Mouse (Mus musculus): ENCODE measurements around the gene Gm10972.
"Not testable (repeated sequence)": the region's sequence is repeated elsewhere in the genome, so short reads cannot be mapped to it uniquely, and the experiment has no call there.

The Gm10972 gene

DNA sequence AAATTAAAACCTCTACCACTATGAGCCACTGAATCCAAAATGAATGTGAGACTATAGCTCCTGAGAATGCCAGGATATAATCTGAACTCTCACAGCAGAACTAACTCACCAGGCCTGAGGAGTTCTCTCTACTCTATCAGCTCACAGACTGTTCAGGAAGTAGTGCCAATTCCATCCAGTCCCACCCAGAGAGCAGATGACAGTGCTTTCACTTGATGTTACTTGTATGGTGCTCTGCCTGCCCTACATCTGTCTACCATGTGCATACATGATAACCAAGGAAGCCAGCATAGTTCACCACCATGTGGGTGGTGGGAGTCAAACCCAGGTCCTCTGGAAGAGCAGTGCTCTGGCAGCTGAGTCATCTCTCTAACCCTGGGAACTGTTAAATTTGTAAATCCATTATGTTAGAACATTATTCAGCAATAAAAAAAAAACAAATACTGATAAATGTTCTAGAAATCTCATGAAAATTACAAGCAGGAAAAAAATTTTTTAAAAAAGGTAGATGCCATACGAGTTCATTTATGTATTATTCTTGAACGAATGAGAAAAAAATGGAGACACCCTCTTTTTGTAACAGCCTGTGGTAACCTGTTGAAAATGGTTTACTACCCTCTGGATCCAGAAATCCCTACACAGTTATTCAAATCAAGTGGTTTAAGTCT lies at the start of gene Gm10972:
TSS of gene Gm10972 (plus strand) at position 618 of the 668 bp plus-strand sequence.
- not testable (repeated sequence) for DNase-seq

- DNase-seq: no peak
Measured at GRCm38 (mm10) chr3:94595871-94596287, 47.0 kb upstream of the Gm10972 start.

- DNase-seq: peak in 1 of 2 experiments; percentile 28
Measured at GRCm38 (mm10) chr3:94597224-94597779, 45.6 kb upstream of the Gm10972 start.

DNA sequence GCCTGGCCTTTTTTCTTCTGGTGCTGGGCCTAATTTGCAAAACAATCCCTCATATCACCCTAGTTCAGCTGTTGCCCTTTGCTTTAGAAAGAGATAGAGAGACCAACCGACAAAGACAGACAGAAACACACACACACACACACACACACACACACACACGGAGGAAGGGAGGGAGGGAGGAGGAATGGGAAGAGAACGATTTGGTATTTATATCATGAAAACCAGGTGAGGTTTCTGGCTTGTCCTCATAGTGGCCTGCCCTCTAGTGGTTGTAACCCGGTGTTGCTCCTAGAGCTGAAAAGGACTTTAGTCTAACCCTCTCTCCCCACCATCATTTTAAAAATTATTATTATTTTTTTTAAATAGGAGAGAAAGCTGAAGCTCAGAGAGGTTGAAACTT lies 41.0 kb upstream of the Gm10972 start:
- peak; percentile 34 to 38 for DNase-seq

GRCm38 (mm10) chr3:94609621-94610020 lies 33.3 kb upstream of the Gm10972 start:
- DNase-seq: no peak

DNA sequence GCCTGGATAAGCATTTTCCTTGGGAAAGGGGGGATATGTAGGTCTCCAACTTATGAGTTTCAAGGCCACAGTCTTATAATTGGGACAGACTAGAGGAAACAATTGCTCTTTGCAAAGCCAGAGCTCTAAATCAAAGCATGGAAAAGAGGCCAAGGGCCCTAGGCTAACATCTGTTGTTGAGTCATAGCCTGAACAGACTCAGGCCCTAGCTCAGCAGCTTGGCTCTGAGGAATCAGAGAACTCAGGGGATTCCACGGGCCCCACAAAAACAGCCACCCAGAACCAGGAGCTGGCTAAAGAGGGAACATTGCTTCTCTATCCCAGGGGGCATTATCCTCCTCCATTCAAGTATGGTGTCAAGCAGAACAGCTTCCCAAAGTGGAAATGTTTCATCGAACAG lies 32.3 kb upstream of the Gm10972 start:
- DNase-seq: no peak

- no peak for DNase-seq
Measured at GRCm38 (mm10) chr3:94611343-94611742, 31.6 kb upstream of the Gm10972 start.

DNA sequence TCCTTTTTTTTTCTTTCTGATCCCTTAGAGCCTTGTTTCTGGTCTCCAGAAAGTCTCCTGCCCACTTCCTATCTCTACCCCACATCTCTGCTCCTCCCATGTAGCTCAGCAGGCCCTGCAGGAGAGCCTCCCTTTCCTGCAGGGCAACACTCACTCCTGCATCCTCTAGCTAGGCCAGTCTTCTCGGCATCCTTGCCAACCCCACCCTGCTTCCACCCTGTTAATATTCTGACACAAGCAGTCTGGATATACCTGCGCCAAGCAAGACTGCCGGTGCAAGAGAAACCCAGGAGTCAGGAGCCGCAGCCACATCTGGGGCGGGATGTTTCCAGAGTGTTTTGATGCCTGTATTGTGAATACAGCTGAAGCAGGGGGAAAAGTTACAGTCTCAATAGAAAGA lies 31.1 kb upstream of the Gm10972 start:
- DNase-seq: peak in 1 of 2 experiments; percentile 17

DNA sequence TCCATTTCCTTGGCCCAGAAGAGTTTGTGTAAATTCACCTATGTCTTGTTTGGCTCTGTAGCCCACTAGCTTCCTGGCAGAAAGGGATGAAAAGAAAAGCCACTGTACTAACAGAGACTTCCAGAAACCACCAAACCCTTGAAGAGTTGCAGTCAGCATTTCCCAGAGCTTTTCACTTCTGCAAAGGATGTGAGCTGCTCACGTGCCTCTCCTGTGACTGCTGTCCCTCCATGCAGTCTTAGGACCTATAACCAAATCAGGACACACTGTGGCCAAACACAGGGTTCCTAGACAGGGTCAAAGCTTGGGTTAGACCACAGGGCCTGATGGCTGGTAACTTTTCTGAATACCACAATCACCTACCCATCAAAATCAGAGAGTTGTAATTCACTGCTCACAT lies 30.6 kb upstream of the Gm10972 start:
- no peak for DNase-seq

DNA sequence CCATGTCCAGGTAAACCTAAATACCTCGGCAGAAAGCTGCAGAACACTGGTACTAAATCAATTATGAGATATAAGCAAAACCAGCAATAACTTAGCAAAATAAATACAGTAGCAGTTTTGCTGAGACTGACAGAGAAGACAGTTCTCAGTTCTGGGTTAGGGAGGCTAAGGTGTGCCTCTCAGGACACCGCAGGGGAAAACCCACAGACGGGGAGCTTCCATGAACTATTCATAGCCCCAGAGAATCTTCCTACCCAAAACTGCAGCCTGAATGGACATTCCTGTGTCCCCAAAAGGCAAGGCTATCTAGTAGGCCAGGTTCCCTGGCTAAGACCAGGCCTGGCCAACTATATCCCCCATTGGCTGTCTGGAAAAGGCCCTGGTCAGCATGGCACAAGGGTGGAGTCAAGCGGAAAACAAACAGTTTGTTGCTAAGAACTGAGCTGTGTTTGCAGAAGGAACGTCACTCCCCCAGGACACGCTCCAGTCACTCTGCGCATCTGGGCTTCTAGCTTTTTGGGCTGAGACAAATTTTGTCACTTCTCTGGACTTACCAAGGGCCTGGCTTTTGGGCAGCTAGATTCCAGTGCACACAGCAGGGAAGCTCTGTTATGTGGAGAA lies 29.5 kb upstream of the Gm10972 start:
- DNase-seq: peak; percentile 49 to 66

- peak; percentile 30 to 42 for DNase-seq
Measured at GRCm38 (mm10) chr3:94616717-94617116, 26.2 kb upstream of the Gm10972 start.

DNA sequence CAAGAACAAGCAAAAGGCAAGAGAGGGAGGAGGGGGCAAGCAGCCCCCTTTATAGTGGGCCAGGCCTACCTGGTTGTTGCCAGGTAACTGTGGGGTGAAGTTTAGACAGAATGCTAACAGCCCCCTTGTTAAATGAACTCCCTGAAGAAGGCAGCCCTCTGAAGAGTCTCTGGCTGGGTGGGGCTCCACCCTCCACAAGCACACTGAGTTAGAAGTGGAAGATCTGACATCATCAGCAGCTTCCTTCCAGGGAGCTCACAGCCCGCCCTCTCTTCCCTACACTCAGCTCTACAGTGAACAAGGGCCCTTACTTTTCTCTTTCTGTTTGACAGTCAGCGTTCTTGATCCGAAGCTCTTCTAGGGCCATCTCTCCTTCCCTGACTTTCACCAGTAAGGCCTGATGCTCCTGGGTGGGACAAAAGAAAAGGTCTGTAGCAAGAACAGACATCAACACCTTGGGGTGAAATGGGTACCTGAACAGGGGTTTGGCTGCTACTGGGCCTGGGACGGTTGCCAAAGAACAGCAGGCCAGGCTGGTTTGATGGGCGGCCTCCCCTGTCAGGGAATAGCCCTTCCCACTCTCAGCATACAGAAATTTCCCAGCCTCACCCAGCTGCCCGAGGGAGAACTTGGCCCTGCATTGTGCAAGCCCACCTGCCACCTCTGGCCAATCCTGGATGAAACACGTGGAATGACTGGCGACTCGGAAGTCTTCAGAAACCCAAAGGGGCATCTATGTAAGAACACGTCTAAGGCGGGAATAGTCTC lies 21.0 kb upstream of the Gm10972 start:
- DNase-seq: peak; percentile 61 to 78

DNA sequence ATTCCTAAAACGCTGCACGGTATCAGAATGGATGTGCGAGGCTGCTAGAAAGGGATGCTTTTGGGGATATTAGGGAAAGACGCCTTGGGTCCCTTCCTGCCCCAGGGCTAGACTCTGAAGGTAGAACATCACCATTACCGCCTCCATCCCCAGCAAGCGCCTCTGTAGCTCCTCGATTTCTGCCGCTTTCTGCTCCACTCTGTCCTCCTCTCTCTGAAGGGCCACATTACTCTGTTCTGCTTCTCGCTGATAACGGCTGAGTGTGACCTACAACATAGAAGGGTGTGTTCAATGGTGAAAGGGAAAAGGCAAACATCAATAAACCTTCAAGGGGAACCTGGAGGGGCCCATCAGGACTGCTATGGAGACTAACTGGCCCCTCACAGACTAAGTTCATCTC lies 20.4 kb upstream of the Gm10972 start:
- DNase-seq: no peak

DNA sequence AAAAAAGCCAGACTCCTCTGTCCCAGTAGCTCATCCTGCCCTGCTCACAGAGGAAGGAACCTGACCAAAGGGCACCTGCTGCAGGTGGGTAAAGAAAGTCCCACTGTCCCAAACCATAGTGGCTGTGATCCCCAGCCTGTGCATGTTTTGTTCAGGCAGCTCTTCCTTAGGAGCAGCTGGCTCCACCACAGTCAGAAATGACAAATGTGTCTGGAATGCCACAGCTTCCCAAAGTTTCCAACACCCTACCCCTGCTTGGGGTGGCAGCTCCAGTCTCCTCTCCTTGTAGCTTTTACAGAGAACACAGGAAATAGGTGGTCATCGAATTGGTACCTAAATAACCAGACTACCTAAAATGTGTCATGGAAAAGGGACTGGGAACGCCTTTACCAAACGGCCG lies 18.6 kb upstream of the Gm10972 start:
- no peak for DNase-seq

- no peak for DNase-seq
Measured at GRCm38 (mm10) chr3:94628712-94629111, 14.2 kb upstream of the Gm10972 start.

GRCm38 (mm10) chr3:94629876-94630275 lies 13.0 kb upstream of the Gm10972 start:
- no peak for DNase-seq

GRCm38 (mm10) chr3:94648755-94649590 lies 6.1 kb downstream of the Gm10972 start:
- DNase-seq: peak; percentile 80 to 88

DNA sequence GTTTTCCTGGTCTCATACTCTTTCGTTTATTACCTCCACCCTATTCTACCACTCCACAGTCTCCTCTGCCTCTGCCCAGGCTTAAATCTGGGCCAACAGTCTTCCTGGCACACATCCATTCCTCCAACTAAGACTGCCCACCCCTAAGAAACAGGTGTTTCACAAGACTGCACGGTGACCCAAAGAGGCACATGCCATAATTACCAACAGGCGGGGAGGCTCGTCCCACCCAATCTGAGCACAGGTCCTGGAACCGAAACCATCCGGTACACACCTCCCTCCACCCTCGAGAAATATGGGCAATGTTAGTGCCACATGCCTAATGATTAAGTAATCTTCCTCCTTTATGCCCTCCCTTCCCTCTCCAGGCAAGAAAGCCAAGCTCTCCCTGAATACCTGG lies 7.5 kb downstream of the Gm10972 start:
- DNase-seq: peak; percentile 90 to 93

DNA sequence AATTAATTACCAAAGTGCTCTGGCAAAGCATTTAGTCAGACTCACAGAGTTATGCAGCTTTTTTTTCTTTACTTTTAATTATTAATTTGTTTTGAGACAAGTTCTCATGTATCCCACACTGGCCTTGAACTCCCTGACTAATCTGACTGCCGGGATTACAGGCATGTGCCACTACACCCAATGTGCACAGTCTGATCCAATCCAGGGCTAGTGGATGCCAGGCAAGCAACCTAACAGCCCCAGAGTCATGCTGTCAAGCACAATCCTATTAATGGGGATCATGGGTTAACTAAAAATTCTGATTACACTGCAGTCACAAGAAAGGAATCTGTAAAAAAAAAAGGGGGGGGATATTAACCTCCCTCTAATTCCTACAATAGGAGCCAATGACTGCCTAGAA lies 11.1 kb downstream of the Gm10972 start:
- DNase-seq: not testable (repeated sequence)

DNA sequence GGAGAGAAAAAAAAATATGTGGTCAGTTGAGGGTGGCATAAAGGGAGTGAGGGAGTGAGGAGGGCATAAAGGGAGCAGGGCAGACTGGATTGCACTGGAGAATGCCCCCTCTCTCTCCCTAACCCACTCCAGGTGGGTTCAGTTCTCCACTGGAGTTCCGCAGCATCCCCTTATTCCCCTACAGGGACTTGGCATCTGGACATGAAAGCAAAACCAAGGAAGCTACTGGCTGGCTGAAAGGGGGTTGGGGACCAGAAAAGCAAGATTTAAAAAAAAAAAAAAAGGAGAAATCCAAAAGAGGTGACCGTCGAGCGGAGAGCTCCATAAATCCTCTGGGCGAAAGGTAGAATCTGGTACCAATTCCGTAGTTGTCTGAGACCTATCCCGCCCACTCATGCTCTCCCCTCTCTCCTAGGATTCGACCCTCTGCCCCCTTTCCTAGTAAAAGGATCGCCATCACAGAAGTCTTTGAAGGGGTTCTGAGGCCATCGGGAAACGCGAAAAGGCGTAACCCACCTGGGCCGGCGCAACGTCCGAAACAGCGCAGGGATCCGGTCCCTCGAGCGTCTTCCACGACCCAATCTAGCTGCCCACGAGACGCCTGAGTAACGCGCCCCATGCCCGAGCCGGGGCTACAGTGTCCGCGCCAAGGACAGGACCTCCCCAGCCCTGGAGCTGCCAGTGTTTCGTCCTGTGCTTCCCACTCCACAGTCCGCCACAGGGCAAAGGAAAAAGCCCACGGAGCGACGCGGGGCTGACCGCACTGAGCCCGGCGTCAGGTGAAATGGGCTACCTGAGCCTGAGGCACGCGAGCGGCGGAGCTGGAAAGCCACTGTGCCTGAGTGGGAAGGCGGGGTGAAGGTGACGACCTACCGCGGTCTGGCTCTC lies 15.2 kb downstream of the Gm10972 start:
- DNase-seq: not testable (repeated sequence)

DNA sequence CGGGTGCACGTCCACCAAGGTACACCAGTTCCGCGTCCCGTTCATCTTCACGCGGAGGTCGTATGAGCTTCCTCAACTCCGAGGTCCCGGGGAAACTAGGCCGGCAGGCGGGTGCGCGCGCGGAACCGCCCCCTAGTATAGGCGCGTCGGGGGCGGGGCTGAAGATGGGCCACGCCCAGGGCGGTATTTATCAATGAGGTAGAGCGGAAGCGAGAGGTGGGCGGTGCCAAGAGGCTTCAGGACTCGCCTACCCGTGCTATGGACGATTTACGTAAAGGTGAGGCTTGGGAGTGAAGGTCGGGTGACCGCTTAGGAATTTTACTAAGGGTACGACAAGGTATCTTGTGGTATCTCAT lies 15.8 kb downstream of the Gm10972 start, which contains the start of gene Tuft1:
TSS of gene Tuft1 (minus strand) at position 133 of the 356 bp plus-strand sequence.
- DNase-seq: peak; percentile 89
